Mouse (Mus musculus): ENCODE data around the gene Nprl3.

- TF ChIP-seq CTCF (IDR thresholded peaks at IDR 0.05; ENCODE audit: borderline replicate concordance, insufficient read depth, low read length), result no peak
- no peak for TF ChIP-seq POLR2A (IDR thresholded peaks at IDR 0.05; ENCODE audit: low read depth, low read length)
Observed at GRCm38 (mm10) chr11:32190119-32190518, 77.4 kb downstream of the Nprl3 start.

Data from embryonic fibroblast, embryonic 13.5 days (primary cell).